Mouse (Mus musculus): Measurements from ENCODE around the gene Tlk1.

The Tlk1 gene

DNA sequence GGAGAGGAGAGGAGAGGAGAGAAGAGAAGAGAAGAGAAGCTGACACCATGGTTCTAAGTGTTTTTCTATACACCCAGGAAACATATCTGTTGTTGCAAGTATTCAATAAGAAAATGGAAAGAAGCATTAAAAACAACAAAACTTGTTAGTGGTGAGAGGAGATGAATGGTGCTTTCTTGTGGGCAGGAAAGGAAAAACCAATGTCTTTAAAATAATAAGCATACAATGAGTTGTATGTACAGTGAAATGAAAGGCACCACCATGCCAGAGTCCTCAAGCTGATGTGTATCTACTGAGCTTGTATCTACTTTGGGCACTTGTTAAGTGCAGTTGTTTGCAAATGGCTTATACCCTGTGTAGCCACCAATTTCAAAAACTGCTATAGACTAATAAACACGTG is 7.7 kb upstream of the Tlk1 start:
- 68% methylated on average over 1 of the region's 1 CpGs for WGBS

GRCm38 (mm10) chr2:70831709-70832350 is 6.3 kb upstream of the Tlk1 start:
- WGBS, result 90% methylated on average over 10 of the region's 10 CpGs

DNA sequence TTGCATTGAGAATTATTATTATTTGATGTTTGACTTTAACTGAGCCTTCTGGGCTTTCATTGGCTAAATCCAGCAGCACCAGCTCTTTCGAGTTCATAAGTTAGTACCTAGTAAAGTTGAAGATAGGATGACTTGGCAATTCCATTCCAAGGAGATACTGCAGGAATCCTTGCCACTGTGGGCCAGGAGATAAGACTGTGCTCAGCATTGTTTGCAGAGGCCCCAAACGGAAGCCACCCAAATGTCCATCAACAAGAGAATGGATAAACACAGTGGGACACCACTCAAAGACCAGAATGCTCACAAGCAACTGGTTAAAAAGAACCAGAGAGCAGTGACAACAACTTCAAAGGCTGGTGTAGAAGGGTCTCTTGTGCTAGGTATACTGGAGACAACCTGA is 5.2 kb upstream of the Tlk1 start:
- 89% methylated on average over 2 of the region's 2 CpGs for WGBS

DNA sequence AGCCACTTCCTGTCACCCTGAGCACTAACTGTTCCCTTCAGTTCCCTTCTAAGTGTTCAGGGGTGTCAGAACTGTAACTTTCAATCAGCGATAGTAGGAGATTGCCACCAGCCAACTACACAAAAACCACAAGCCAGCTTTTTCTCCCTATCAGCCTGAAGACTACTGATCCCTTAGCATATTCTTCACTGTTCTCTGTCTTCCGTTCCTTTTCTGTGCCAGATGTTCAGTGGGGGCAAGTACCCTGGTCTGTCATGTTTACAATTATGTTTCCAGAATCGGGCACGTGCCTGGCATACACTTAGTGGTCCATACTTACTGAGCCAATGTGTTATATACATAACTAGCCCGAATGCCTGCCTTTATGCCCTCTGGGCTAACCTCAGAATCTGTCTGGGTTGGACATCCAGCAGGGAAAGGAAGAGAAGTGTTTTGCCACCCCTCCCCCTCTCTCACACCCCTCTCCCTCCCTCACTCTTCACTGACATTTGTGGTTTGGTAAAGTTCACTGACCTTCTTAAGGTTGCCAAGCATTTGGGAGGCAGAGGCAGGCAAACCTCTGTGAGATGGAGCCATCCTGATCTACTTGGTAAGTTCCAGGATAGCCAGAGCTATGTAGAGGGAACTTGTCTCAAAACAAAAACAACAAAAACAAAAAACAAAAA is 4.5 kb upstream of the Tlk1 start:
- 81% methylated on average over 5 of the region's 5 CpGs for WGBS

GRCm38 (mm10) chr2:70827780-70828179 is 2.3 kb upstream of the Tlk1 start:
- 78% methylated on average over 8 of the region's 8 CpGs for WGBS

DNA sequence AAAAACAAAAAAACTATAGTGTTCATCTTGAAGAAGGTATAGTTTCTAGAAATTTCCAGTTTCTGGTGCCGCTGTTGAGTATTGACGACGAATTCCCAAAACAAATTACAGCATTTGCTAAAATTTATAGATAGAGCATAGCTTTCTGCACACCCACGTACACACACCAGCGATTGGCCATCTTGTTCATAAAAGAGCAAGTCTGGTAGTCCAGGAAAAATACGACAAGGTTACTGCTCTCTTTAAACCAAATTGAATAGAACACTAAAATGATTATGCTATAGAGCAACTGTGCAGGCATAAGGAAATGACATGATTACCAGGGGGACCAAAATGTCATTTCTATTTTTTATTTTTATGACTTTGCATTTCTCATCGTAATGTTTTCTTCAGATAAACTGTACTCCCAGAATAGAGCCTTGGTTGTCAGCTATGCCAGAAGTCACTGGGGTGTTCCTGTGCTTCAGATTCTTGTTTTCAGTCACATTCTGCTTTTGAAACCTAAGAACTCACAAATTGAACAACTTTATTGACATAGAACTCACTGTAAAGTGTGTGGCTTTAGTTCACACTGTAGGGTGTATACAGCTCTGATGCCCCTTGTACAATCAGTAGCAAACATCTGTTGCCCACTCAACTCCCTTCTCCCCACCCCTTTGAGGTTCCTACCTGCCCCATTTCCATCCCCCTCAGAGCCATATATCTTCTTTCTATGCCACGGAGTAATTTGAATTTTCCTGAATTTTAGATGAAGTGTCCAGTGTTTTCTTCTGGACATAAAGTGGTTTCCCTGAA is 1.1 kb upstream of the Tlk1 start:
- 52% methylated on average over 8 of the region's 8 CpGs for WGBS

- under 1% methylated on average over 56 of the region's 59 CpGs for WGBS
Observed at GRCm38 (mm10) chr2:70824838-70825370, 624 bp downstream of the Tlk1 start.

DNA sequence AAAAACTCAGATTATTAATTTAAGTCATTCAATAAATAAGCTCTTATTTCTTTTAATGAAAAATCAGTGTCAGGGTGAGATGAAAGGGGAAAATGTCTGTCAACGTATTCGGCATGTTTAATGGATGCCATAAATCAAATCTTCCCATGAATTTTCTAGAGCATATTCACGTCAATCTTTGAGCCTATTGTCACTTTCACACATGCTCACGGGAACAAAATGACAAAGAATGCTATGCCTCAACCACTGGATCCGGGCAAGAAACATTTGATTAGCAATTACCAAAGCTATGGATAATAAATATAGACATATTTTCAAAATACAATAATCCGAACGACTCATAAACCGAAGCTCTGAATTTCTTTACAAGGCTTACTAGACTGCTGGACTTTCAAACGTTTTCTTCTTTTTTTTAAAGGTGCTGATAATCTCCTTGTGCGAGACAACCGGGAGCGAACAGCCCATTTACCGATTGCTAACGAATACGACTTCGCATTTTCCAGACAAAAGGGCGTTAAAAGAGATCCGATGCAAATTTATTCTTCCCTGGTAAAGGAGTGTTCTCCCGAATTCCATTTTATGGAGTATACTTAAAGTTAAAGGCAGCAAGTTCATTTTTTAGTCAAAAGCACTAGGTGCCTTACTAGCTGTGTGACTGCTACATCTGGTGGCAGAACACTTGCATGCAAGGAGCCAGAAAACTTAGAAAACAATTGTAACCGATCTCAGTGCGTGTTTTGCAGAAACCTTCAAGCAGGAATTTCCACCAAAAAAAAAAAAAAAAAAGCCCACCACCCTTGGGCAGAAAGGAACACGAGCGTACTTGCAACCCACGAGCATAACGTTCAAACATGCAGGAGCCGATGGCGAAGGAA is 1.4 kb downstream of the Tlk1 start:
- WGBS, result 2% methylated on average over 27 of the region's 27 CpGs

DNA sequence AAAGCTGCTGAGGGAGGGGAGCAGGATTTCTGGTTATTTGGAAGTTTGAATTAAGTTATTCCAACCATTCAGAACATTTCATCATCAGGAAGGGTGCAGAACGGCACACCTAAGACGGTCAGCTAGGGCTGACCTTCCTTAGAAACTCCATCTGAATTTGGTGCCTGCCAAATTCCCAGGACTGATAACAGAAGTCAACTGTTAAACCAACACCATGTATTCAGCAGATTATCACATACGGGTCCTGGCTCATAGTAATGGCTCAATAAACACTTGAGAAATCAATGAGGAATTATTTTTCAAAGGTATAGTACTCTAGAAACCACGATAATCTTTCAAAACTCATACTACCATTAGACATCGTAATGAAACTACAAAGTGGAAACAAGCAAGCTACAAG is 2.1 kb downstream of the Tlk1 start:
- WGBS, result 14% methylated on average over 5 of the region's 5 CpGs

DNA sequence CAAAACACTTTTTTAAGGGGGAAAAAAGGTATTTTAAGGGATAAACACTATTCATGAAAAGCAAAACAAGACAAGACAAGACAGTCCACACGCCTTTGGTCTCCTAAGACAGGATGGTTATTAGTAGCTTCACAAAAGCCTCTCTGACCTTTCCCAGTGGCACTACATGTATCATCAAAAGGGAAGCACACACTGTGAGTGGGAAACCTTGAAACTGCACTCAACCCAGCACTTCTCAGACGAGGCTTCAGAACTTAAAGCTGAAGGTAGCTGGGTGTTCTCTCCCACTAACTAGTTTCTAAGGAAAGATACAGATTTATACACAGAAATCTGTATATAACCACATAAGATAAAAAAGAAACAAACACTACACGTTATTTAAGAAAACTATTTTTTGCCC is 8.6 kb downstream of the Tlk1 start:
- WGBS, result 41% methylated on average over 3 of the region's 3 CpGs

DNA sequence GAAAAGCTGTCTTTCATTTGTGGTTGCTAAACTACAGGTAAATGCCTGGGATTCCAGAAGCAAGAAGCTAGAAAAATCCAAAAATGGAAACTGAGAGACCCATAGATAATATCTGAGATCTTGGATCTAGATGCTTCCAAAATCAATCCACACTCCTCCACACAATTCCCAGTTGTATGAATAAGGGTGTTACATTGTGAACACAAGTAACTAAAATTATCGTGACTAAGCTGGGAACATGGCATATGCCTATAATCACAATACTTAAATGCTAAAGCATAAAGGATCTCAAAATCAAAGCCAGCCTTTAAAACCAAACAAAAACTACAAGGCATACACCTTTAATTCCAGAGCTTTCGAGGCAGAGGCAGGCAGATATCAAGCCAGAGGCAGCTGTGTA is 9.5 kb downstream of the Tlk1 start:
- 46% methylated on average over 2 of the region's 2 CpGs for WGBS

DNA sequence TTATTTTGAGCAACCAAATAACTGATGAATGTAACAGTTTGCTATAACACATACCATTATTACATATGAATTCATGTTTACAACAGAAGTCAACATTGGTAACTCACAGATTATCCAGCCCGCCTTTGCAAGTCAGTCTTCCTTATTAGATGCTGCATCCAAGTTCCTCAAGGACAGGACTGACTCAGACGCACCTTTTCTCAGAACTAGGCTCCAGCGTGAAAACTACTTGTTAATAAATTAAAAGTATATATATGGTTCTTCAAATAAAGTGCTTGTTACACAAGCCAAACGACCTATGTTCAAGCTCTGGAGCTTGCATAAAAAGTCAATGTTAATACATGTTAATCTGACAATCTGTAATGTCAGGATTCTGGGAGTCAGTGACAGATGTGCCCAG is 11.9 kb downstream of the Tlk1 start:
- 76% methylated on average over 4 of the region's 4 CpGs for WGBS

- 65% methylated on average over 3 of the region's 3 CpGs for WGBS
Observed at GRCm38 (mm10) chr2:70811476-70811875, 14.1 kb downstream of the Tlk1 start.

GRCm38 (mm10) chr2:70809921-70810320 is 15.6 kb downstream of the Tlk1 start:
- WGBS, result 82% methylated on average over 3 of the region's 3 CpGs

DNA sequence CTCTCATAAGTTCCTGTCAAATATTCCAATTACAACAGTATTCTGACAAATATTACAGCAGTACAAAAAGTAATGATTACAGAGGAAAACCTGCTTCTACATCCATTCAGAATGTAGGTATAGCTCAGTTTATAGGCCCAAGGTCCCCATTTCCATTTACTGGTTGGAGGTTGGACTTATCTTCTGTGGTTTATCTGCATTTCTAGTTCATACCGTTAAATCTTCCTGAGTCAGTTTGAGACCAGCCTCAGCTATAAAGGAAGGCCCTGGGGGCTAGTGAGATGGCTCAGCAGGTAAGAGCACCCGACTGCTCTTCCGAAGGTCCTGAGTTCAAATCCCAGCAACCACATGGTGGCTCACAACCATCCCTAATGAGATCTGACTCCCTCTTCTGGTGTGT is 17.9 kb downstream of the Tlk1 start:
- 89% methylated on average over 3 of the region's 3 CpGs for WGBS

- whole genome bisulfite sequencing, result 79% methylated on average over 5 of the region's 5 CpGs
Observed at GRCm38 (mm10) chr2:70806020-70806419, 19.5 kb downstream of the Tlk1 start.

- WGBS, result 99% methylated on average over 4 of the region's 4 CpGs
Observed at GRCm38 (mm10) chr2:70803696-70804095, 21.8 kb downstream of the Tlk1 start.

- 45% methylated on average over 6 of the region's 6 CpGs for WGBS
Observed at GRCm38 (mm10) chr2:70802658-70803057, 22.9 kb downstream of the Tlk1 start.

- 84% methylated on average over 1 of the region's 1 CpGs for WGBS
Observed at GRCm38 (mm10) chr2:70800396-70800795, 25.1 kb downstream of the Tlk1 start.

DNA sequence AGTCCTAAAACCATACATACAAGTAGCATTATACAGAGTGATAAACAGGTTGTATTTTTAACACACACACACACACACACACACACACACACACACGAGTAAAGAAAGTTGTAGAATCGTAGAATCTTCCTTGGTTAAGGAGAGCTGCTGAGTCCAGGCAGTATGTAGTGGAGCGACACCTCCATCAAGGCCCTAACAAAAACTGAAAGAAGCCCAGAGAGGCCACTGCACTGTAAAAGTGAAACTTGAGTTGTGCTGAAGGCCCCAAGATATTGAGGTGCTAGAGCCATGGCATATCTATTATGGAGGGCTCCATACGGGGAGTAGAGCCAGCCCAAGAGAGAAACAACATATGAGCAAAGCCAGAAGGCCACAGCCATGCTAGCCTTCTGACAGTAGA is 32.3 kb downstream of the Tlk1 start:
- 92% methylated on average over 4 of the region's 4 CpGs for WGBS

GRCm38 (mm10) chr2:70790246-70790645 is 35.3 kb downstream of the Tlk1 start:
- WGBS, result 65% methylated on average over 2 of the region's 2 CpGs

DNA sequence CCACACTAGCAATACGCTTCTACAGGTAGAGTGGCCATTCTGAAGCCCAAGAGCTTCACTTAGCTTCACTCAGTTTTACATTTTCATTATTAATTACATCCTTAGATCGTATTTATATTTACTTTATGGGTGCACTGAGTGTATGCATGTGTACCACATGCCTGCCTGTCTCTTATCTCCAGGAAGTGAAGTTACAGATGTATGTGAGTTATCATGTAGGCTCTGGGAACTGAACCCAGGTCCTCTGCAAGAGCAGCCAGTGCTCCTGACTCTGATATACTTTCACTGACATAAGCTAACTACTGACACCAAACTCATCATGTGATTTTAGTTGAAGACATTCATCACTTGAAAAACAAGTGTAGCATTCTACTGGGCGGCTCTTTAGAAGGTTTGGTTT is 36.2 kb downstream of the Tlk1 start:
- WGBS, result 85% methylated on average over 3 of the region's 3 CpGs
